Mouse (Mus musculus): ENCODE results near the gene Fbf1.
A peak's percentile ranks its signal among the peaks of the same experiment; 100 is the strongest.
"Not testable (repeated sequence)": the region's sequence is repeated elsewhere in the genome, so short reads cannot be mapped to it uniquely, and the experiment has no call there.

Fbf1 gene

DNA sequence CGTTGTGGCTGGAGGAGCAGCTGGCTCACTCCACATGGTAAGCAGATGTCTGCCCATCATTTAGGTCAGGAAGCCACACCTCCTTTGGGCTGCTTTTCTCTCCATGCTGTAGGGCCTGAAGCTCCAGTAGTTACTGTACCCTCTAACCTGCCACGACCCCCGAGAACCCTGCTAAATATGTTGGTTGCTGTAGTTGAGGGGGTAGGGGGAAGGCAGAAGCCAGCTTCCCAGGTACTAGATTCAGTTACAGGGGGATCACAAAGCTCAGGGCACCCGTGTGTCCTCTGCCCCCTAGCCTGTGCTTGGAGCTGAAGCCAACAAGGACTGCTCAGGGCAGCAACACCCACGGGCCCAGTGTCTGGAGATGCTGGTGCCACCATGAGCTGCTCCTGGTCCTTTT lies 34.5 kb downstream of the Fbf1 start:
- no peak for DNase-seq

DNA sequence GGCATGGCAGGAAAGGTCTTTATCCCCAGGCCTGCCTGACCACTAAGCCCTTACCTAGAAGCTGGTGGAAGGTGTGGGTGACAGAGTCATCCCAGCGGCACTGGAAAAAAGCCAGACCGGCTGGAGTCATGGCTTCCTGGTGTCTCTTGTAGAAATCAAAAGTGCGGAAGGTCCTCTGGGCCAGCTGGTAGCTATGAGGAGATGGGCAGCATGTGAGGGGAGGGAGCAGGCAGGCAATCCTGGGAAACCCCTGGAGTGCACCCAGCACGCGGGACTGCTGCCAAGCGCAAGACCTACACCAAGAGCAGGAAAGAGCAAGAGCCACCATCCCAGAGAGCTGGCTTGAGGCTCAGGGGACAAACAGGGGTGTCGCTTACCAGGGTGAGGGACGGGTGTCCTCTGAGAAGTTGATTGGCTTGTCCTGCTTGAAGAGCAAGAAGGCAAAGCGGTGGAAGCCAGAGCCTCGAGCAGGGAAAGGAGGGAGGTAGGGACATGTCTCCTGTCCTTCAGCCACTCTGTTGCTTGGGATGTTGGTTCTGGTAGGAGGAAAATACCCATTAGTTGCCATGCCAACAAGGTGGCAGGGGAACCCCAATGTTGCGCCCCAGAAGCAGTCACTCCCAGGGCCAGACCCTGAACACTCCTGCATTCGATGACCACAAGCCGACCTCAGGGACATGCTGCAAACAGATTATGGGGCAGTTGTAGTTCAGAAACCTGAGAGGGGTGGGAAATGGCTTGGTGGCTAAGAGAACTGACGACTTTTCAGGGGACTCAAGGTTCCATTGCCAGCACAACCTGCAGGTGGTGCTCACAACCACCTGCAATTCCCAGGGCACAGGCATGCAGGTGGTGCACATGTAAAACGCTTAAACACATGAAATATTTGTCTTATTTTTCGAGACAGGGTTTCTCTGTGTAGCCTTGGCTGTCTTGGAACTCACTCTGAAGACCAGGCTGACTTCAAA lies 35.3 kb downstream of the Fbf1 start:
- peak; percentile 50 to 59 for DNase-seq

DNA sequence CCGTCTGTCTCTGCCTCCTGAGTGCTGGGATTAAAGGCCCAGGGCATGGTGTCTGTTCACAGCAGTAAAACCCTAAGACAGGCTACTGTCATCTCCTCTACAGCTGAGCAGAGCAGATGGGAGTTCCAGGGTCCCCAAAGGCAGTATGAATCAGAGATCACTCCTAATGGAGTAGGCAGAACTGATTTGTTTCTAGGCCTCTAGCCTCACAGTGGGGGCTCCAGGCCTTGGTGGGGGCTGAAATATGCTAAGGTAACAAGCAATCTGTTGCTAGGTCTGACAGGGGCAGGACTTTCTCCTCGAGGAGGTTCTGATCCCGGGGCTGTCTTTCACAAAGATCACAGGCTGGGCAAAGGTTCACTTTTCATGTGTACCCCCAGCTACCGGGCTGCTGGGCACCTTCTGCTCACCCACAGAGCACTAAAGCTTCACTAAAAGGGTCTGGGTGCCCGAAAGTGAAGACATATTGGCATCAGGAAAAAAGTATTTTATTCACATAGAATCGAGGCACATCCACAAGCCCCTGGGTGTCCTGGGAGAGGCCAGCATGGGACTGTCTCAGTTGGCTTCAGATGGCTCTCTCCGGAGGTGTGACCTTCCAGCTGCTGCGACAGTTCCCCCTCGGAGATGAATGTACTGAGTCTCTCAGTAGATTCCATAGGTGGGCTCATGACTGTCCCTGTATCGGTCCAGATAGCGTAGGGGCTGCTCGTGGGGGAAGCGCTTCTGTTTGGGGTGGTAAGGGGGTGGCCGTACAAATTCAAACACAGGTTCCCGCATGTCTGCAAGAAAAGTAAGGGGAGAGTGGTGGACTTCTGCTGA lies 36.4 kb downstream of the Fbf1 start:
- DNase-seq, result no peak

DNA sequence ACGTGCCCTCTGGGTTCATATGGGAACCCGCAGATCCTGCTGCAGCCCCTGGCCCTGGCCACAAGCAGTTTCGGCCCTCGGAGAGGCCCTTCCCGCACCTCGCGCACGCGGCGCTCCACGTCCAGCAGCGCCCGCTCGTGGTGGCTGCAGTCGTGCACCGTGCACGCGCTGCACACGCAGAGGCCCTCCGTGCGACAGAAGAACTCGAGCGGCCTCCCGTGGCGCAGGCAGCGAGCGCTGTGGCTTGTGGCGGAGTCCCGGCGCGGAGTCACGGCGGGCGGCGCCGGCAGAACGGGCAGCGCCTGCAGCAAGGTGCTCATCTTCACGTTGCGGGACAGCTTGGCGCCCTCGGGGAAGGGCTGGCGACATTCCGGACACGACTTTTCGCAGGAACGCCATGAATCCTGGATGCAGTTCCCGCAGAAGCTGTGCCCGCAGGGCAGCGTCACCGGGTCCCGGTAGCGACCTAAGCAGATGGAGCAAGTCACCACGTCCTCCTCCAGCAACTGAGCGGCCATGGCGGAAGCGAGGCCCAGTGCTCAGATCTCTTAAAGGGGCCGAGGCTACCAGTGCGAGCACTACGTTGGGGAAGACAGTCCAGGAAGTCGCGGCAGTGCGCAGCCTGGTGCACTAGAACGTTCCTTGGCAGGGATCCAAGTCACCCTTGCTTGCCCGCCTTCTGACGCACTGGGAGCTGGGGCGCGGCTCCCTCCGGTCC lies 37.3 kb downstream of the Fbf1 start, which contains the start of gene Trim65:
TSS of gene Trim65 (minus strand) at position 641 of the 718 bp plus-strand sequence.
- peak; percentile 95 for DNase-seq

DNA sequence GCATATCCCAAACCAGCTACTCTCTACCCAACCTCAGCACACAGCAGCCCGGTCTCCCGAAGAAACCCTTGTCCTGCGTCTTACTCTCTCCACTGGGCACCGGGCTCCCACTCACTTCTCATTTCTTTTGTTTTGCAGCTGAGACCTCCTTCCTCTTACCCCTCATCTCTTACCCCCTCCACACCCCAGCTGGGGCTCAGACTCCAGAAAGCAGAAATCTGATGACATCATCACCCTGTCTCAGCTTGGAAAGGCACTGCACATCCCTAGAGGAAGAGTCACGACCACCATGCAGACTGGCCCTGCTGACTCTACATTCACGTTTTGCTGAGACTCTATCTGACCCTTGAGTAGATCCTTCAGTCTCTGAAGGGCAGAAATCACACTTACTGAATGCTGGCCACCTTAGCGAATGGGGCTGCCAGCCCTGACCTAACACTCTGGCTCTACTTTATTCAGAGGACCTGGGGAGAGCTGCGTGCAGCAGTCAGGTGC lies 37.9 kb downstream of the Fbf1 start:
- no peak for DNase-seq

DNA sequence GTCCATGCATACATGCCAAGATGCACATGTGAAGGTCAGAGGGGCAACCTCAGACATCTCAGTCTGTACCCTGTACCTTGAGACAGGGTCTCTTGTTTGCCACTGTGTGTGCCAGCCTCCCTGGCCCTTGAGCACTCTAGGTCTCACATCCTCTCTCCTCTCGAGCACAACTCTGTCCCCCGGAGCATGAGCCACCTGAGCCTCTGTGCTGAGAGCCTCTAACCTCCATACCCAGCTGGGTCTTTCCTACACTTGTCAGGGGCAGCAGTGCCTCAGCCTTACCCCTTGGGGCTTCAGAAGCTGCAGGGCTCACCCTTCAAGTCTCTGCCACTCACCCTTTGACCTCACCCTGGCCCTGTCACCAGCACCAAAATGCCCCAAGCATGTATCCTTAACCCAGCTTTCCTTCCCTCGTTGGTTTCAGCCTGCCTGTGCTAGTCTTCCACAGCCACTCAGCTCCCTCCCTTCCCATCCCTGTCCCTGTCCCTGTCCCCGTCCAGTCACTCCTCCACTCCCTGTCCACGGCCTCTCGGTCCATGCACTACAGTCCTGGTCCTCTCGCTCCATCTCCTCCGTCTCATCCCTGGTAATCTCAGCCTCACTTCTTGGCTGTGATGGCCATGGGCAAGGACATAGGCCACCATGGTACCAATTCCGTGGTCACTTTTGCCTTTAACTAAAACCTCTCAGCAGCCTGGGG lies 38.7 kb downstream of the Fbf1 start:
- no peak for DNase-seq

DNA sequence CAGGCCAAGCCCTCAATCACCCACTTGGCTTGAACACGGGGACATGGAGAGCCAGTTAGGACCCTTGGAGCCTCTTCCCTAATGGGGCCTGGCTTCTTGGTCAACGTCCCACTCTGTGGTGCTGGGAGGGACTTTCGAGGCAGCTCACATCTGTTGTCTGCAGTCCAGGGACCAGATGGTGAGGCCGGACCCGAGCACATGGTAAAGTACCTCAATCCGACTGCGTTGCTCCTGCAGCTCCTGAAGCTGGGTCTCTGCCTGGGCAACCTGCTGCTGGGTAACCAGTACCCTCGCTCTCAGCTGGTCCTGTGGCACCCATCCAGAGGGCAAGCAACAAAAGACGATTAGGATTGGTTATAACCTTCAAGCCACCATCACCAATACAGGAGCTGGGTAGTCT lies 40.0 kb downstream of the Fbf1 start:
- DNase-seq, result no peak

DNA sequence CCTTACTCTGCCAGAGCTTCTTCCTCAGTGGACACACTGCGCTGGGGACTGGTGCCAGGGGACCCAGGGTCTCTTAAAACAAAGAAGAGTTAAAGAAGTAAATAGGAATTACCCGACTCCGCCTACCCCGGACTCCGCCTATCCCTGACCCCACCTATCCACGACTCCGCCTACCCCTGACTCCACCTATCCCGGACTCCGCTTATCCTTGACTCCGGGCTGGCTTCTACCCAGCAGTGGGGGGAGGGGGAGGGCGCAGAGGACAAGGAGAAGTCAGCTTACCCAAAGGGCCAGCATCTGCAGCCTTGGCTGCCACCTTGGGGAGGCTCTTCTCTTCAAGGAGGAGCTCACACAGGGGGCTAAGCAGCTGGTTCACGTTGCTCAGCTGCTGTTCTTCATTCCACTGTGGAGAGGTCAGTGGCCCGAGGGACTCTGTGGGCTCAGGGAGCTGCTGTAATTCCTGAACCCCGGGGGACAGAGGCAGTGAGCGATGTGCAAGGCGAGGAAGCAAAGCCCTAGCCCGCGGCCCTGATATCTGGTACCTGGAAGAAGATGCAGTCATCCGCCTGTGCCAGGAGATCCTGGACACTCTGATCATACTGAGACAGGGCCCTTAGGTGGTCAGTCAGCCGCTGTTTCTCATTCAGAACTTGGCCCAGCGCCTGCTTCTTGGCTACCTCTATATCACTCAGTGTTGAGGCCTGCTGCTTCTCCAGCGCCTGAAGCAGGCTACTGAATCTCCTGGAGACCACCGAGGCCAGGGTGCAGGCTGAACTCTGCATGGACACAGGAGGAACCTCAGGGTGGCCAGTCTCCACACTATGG lies 40.6 kb downstream of the Fbf1 start, which contains the start of gene Trim47:
TSS of gene Trim47 (minus strand) at position 55 of the 825 bp plus-strand sequence.
- peak; percentile 89 to 96 for DNase-seq

DNA sequence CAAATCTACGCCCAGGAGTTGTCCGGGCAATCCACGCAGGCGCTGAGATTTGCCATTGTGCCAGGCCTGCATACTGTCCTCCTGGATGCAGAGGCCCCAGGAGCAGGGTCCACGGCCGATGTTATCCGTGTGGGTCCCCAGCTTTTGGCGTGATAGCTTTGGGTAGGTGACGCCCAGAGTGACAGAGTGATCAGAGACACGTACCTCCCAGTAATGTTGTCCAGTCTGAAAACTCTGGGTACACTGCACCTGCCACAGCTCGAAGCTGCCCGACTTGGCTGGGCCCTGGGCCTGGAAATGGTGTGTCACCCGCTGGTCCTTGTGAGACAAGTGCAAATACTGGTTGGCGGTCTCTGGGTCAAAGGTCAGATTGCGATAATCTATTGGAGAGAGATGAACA lies 41.7 kb downstream of the Fbf1 start:
- no peak for DNase-seq

DNA sequence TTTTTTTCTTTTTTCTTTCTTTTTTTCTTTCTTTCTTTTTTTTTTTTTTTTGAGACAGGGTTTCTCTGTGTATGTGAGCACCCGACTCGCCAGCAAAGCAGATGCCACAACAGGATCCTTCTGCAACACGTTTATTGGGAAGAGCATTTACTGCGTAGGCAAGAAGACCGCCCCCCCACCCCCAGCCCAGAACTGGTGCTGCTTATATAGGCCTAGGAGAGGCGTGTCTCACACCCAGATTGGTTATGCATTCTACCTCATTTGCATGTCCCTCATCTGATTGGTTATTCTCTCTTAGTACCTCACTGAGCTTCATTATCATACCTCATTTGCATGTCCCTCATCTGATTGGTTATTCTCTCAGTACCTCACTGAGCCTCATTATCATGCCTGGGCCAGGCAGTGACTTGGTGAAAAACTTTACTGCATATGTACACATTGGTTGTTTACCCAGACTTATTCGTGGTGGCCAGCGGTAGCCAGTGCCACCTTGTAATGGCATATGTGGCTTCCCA lies 46.2 kb downstream of the Fbf1 start:
- DNase-seq, result not testable (repeated sequence)

DNA sequence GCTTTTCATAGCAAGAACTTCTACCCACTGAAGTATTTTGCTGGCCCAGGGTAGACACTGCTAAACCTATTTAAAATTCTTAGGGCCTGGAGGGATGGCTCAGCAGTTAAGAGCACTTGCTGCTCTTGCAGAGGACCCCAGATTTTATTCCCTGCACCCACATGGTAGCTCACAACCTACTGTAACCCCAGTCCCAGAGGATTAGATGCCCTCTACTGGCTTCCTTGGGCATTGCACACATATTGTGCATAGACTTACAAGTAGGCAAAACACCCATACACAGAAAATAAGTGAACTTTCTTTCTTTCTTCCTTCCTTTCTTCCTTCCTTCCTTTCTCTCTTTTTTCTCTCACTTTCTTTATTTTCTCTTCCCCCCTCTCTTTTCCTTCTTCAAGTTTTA lies 50.1 kb downstream of the Fbf1 start:
- peak in 1 of 2 experiments; percentile 67 for DNase-seq

DNA sequence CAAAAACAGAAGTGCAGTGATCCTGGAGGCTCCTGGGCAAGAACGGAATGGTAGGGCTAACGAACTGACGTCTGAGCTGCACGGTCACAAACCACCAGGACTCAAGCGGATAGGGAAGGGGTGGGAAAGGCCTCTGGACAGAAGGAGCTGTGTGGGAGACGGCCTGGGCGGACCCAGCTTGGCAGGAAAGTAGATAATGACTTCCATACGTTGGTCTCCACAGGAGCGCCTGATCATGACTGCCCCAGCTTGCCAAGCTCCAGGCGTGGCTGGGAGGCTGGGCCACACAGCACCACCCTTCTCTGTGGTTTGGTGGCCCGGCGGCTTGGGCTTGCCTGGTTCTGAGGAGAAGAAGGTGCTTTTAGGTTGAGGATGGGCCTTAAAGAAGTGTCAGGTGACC lies 50.7 kb downstream of the Fbf1 start:
- no peak for DNase-seq

DNA sequence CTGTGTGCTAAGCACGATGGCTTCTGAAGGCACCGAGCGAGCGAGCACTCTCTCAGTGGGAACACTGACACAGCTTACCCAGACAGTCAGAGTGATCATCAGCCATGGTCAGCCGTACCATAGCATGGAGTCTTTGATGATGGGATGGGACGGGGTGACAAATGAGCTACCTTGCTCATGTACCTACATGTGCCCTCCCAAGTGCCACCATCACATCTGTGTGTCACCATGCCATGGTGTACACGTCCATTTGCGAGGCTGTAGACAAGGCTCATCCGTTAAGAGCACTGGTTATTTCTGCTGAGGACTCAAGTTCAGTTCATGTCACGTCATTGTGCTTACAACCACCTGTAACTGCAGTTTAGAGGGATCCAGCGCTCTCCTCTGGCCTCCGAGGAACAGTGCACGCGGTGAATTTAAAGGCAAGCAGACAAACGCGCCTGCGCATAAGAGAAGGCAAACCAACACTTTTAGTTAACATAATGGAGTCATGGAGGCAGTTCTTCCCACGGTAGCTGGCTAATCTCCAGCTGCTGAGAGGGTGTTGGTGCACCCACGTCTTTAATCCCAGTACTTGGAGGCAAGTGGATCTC lies 56.3 kb downstream of the Fbf1 start:
- peak in 1 of 2 experiments; percentile 60 for DNase-seq

DNA sequence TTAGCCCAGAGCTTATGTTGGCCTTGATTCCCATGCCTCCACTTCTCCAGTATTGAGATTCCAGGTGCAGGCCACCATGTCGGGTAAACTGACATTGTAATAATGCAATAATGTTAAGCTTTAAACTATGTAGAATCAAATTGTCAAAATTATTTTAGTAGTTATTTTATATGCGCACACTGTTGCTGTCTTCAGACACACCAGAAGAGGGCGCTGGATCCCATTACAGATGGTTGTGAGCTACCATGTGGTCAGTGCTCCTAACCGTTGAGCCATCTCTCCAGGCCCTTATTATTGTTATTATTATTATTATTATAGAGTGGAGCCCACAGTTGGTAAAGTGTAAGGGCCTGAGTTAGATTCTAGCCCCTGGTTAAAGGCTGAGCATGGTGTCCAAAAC lies 56.9 kb downstream of the Fbf1 start:
- no peak for DNase-seq

DNA sequence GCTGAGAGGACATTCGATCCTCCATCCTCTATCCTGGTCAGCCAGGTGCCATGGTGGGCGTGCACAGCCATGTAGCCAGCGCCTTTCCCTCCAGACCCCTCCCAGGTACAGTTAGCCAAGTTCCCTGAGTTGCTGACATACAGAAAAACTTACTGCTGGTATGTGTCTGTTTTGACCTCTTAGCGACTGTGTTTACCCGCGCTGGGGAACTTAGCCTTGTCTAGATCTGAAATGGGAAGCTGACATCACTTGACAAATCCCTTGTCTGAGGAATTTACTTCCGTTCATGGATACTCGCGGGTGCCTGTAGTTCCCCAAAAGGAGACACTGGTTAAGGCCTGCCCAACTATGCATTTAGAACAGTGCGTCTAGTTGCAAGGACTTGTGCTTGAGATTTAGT lies 57.4 kb downstream of the Fbf1 start:
- DNase-seq, result peak in 1 of 2 experiments; percentile 60

DNA sequence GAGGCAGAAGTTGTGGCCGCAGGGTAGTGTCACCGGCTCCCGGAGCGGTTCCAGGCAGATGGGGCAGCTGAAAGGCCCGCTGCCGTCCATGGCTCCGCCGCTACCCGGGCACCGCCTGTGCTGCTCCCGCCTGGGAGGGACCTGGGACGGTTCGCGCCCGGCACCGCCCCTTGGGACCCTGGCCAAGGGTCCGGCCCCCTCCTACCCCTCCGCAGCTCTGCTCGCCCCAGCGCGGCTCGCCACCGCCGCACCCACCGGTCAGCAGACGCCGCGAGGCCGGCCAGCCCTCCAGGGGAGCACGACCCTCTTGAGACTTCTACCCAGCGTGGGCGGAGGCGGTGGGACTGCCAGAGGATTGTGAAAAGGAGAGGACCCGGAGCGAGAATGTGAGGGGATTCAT lies 57.8 kb downstream of the Fbf1 start:
- DNase-seq, result peak; percentile 89 to 95

DNA sequence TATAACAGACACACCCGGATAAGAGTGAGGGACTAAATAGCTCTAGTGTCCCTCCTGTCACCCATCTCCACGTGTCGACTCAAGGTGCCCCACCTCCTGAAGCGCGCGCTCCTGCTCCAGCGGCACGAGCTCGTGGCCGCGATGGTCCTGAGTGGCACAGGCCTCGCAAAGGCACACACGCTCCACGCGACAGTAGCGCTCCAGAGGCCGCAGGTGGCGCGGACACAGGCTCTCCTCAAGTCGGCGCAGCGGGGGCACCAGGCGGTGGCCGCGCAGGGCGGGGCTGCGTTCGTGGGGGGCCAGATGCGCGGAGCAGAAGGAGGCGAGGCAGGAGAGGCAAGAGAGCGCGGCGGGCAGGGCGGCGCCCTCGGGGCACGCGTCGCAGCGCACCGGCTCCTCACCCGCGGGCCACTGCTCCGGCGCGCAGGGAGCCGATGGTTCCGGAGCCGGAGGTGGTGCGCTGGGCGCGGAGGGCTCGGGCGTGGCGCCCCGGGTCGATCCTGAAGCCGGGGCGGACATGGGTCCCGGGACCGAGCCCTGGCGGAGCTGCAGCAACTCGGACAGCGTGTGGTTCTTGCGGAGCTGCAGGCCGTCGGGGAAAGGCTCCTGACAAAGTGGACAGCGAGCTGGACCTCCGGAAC lies 58.4 kb downstream of the Fbf1 start:
- DNase-seq, result peak; percentile 46 to 77

DNA sequence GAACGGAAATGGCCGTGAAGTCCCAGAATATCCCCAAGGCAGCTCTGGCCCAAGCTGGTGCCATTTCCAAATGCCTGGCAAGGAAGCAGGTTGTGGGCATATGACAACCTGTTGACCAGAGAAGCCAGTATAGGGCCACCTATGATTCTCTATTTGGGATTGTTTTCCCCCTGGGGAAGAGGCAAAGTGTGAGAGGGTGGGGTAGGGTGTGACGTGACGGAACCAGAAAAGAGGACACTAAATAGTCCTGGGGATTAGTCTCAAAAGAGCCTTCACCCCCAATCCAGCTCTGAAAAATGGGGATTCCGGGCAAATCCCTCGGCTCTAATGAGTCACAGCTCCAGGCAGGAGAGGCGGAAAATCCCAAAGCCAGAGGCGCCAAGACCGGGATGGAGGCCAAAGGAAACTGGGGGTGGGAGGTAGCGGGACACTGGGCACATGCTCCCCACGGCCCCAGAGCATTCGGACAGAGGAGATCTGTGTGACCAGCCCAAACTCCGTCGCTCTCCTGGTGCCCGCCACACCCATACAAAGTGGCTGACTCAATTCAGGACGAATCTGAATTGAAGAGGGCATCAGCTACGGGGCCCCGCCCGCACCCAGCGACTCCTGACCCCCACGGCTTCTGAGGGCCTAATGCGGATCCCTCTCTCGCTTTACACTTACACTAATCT lies 59.4 kb downstream of the Fbf1 start:
- DNase-seq, result peak; percentile 77 to 82

DNA sequence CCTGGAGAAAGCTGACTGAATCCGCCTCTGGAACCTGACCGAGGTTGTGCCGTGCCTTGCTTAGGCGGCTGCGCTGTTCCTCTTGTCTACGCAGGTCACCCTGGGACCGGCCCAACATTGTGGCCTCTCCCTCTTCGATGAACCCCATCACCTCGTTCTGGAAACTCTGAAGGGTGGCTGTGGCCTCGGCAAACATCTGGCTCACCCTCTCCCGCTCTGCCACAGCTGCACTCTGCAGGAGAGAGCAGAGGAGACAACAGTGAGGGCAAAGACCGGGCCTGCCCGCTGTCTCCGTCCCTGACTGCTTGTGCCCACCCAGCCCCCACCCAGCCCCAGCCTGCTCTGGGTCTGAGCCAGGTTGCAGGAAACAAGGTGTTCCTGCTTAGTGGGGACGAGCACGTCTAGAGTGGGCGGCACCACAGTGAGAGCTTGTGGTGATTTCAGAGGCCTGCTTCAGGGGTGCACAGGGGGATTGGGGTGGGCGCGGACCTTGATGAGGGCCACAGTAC lies 60.1 kb downstream of the Fbf1 start:
- peak; percentile 51 to 77 for DNase-seq
